Mouse (Mus musculus) midbrain, embryonic 14.5 days (tissue): Measurements from ENCODE around the gene 1810024B03Rik. TPM values are rescaled to one million over a fixed set of nuclear protein-coding genes. Genes with fewer than 3 reads are reported as not detected.

Experiments
- ATAC-seq: fragments of 200-750 bp; cut with Nextera tagmentation; 2 replicates; pipeline ENCODE4 v1.8.0; 2017; ENCODE audit warnings: moderate number of reproducible peaks, moderate library complexity; ENCODE audit not compliant: low FRiP score, low TSS enrichment
- DNase-seq: peaks from one replicate; pipeline ENCODE4 v3.0.0-alpha.2; 2015
- H3K27ac ChIP-seq: fragments of 300-500 bp; sonication (generic); replicated peaks from 2 replicates; pipeline ENCODE4 v1.5.1; 2014; ENCODE audit warnings: mild to moderate bottlenecking, low read depth, low read length, moderate library complexity
- H3K27me3 ChIP-seq: fragments of 300-500 bp; sonication (generic); 2 replicates; pipeline ENCODE4 v1.6.1; 2014; ENCODE audit warnings: low read length, control low read depth, mixed read lengths; ENCODE audit not compliant: control insufficient read depth, insufficient read depth
- H3K36me3 ChIP-seq: fragments of 300-500 bp; sonication (generic); 2 replicates; pipeline ENCODE4 v1.6.1; 2014; ENCODE audit warnings: low read length, control low read depth; ENCODE audit not compliant: control insufficient read depth, insufficient read depth
- H3K4me1 ChIP-seq: fragments of 300-500 bp; sonication (generic); 2 replicates; pipeline ENCODE4 v1.6.1; 2014; ENCODE audit warnings: mild to moderate bottlenecking, antibody characterized with exemption, low read length, control low read depth; ENCODE audit not compliant: control insufficient read depth, insufficient read depth
- H3K4me2 ChIP-seq: fragments of 300-500 bp; sonication (generic); 2 replicates; pipeline ENCODE4 v1.6.1; 2014; ENCODE audit warnings: mild to moderate bottlenecking, low read length, moderate library complexity
- H3K4me3 ChIP-seq: fragments of 300-500 bp; sonication (generic); replicated peaks from 2 replicates; pipeline ENCODE4 v1.5.1; 2014; ENCODE audit warnings: low read depth, low read length
- H3K9ac ChIP-seq: fragments of 300-500 bp; sonication (generic); replicated peaks from 2 replicates; pipeline ENCODE4 v1.6.1; 2014; ENCODE audit warnings: mild to moderate bottlenecking, low read length, moderate library complexity
- H3K9me3 ChIP-seq: fragments of 300-500 bp; sonication (generic); 2 replicates; pipeline ENCODE4 v1.6.1; 2016; ENCODE audit warnings: low read length, control low read depth, mixed read lengths; ENCODE audit not compliant: control insufficient read depth
- WGBS: fragments of 180-500 bp; shearing (Covaris S2); extraction: QIAGEN DNeasy Blood & Tissue Kit; methylation state at CpG from one replicate; pipeline ENCODE4 v1.1.7; 2014; 5-methylcytosine and 5-hydroxymethylcytosine counted together
- polyA plus RNA-seq: library from polyadenylated mRNA; unstranded; fragments of >200 nt; fragmentation: Nextera tagmentation; extraction: Ambion mirVana; gene quantifications from 2 replicates; pipeline ENCODE4 v1.2.1, GENCODE M21; 2014

1810024B03Rik gene
- polyA plus RNA-seq, 1 experiment from 2014 or later = 1.3 TPM

DNA sequence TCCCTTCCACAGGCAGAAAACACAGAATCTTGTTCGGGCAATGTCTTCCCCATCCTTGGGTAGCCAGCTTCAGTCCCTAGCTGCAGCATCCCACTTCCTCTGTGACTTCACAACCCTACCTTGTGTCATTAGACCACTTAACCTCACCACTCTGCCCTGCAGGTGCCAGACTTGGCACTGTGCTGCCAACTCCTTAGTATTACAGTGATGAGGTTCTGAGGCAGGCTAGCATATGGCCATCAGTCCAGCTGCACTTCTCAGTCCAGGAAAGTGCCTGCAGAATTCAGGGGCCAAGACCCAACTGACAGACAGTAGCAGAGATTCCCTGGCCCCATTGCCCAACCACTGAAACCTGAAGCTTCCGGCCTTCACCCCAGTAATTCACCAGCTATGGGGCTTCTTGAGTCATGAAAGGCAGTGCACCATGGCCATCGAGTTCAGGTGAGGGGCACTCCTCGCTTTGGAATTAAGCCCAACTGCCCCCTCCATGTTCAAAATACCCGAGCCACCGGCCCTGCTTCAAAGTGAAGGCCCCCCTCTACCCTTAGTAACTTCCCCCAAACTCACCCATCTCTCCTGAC lies 65.4 kb downstream of the 1810024B03Rik start:
- H3K4me3 ChIP-seq = peak overlapping the region; percentile 51
- peaks cover 4% of the 10 kb centered on the region; the same call in 1 of the 2 replicates for H3K4me1 ChIP-seq
- DNase-seq (no peak), ATAC-seq (no peak)
- no peaks in the 10 kb centered on the region for H3K27me3 ChIP-seq
- H3K27ac ChIP-seq = no peak overlapping the region
- 19% methylated on average over 6 of the region's 6 CpGs for WGBS
- H3K36me3 ChIP-seq = no peaks in the 10 kb centered on the region
- peak overlapping the region; percentile 91 for H3K4me2 ChIP-seq
- peak overlapping the region; percentile 60 for H3K9ac ChIP-seq
- H3K9me3 ChIP-seq = no peaks in the 10 kb centered on the region

DNA sequence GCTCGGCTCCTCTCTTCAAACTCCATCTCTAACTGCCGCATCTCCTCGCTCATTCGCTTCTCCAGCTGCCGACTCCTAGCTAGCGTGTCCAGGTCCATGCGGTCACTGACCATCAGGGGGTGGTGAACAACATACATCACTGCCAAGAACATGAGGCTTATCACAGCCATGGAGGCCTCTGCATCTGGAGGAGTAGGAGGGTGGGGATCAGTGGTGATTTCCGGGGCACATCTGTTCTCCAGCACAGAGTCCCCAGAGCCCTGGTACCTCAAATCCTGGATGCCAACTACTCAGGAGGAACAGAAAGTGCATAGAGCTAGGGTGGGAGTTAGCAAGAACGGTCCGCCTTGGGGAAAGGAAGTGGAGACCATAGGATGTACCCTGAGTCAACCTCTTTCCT lies 66.0 kb downstream of the 1810024B03Rik start:
- Histone ChIP-seq H3K9me3 (no peaks in the 10 kb centered on the region), H3K4me1 (peaks cover 4% of the 10 kb centered on the region; the same call in 1 of the 2 replicates), H3K36me3 (no peaks in the 10 kb centered on the region), H3K27ac (no peak overlapping the region), H3K27me3 (no peaks in the 10 kb centered on the region), H3K4me3 (no peak overlapping the region), H3K9ac (no peak overlapping the region), H3K4me2 (no peak overlapping the region; the same call in 1 of the 2 replicates)
- ATAC-seq = no peak
- no peak for DNase-seq
- 92% methylated on average over 10 of the region's 10 CpGs for WGBS

DNA sequence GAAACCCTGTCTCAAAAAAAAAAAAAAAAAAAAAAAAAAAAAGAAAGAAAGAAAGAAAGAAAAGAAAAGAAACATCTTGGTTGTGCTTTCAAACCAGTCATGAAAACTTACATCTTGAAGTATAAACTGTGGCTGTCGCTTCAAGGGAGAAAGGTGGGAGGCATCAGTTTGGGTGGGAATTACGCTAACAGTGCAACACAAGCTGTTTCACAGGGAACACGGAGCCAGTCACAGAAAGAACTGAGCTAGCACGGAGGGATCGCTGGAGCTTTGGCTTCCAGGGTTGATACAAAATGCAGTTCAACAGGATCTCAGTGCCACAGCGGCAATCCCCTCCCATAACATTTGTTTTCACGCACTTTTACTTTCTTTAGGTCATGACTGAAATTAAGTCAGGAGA lies 68.1 kb downstream of the 1810024B03Rik start:
- no peak for DNase-seq
- Histone ChIP-seq H3K36me3 (no peaks in the 10 kb centered on the region), H3K4me3 (no peak overlapping the region), H3K4me1 (peaks cover 4% of the 10 kb centered on the region; the same call in 1 of the 2 replicates), H3K9ac (no peak overlapping the region), H3K9me3 (no peaks in the 10 kb centered on the region), H3K27me3 (no peaks in the 10 kb centered on the region), H3K4me2 (no peak overlapping the region), H3K27ac (no peak overlapping the region)
- no peak for ATAC-seq
- 97% methylated on average over 7 of the region's 7 CpGs for WGBS

DNA sequence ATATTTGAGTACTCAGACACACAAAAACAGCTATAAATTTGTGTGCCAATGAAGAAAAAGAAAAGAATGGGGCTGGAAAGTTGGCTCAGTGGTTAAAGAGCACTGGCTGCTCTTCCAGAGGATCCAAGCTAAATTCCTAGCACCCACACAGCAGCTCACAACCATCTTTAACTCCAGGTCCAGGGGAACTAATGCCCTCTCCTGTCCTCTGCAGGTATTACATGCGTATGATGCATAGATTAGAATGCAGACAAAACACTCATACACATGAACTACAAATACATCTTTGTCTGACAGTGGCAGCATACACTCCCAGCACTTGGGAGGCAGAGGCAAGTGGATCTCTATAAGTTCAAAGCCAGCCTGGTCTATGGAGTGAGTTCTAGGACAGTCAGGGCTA lies 68.5 kb downstream of the 1810024B03Rik start:
- Histone ChIP-seq H3K4me2 (no peak overlapping the region), H3K9ac (no peak overlapping the region), H3K9me3 (no peaks in the 10 kb centered on the region), H3K27ac (no peak overlapping the region), H3K27me3 (no peaks in the 10 kb centered on the region), H3K36me3 (no peaks in the 10 kb centered on the region), H3K4me3 (no peak overlapping the region), H3K4me1 (peaks cover 5% of the 10 kb centered on the region; the same call in 1 of the 2 replicates)
- DNase-seq = no peak
- 100% methylated on average over 1 of the region's 1 CpGs for WGBS
- ATAC-seq = no peak

DNA sequence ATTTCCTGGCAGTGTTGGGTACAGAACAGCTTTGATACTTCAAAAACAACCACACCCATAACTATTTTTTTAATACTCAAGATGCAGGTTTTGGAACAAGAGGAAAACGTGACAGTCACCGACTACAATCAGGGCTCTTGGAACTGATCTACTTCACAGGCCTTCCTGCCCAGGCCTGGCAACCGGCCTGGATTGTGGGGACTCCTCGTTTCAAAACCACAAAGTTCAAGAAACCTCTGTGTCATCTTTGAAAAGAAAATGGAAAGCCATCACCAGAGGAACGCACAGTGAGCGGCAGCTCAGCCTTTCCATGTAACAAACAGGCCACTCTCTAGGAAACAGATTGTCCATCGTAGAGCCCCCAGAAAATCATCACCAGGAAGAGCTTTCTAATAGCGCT lies 69.0 kb downstream of the 1810024B03Rik start:
- WGBS = 94% methylated on average over 8 of the region's 8 CpGs
- H3K4me3 ChIP-seq = no peak overlapping the region
- ATAC-seq = no peak
- no peaks in the 10 kb centered on the region for H3K27me3 ChIP-seq
- no peak overlapping the region for H3K27ac ChIP-seq
- DNase-seq = no peak
- H3K9ac ChIP-seq = no peak overlapping the region
- H3K4me1 ChIP-seq = peaks cover 10% of the 10 kb centered on the region
- H3K36me3 ChIP-seq = no peaks in the 10 kb centered on the region
- no peaks in the 10 kb centered on the region for H3K9me3 ChIP-seq
- no peak overlapping the region for H3K4me2 ChIP-seq

DNA sequence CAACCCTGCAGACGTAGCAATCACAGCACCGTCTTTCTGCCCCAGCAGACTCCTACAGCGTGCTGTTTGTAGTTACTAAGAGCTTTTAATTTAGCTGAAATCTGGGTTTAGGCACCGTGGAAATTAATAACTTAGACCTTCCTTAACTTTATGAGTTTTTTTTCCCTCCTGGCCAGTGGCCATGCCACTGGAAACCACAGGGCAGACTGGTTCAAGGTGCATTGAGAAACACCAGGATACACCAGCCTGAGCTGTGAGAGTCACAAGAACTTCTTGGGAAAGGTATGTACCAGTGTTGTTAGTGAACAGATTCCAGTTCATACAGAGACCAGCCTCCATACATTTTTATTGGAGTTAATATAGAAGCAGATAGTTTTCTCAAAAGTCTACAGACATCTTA lies 69.6 kb downstream of the 1810024B03Rik start:
- WGBS = 93% methylated on average over 4 of the region's 4 CpGs
- ATAC-seq (no peak), DNase-seq (no peak)
- no peaks in the 10 kb centered on the region for H3K9me3 ChIP-seq
- H3K4me1 ChIP-seq = peaks cover 8% of the 10 kb centered on the region
- no peaks in the 10 kb centered on the region for H3K36me3 ChIP-seq
- no peak overlapping the region for H3K27ac ChIP-seq
- no peak overlapping the region for H3K4me2 ChIP-seq
- no peaks in the 10 kb centered on the region for H3K27me3 ChIP-seq
- H3K9ac ChIP-seq = no peak overlapping the region
- no peak overlapping the region for H3K4me3 ChIP-seq

DNA sequence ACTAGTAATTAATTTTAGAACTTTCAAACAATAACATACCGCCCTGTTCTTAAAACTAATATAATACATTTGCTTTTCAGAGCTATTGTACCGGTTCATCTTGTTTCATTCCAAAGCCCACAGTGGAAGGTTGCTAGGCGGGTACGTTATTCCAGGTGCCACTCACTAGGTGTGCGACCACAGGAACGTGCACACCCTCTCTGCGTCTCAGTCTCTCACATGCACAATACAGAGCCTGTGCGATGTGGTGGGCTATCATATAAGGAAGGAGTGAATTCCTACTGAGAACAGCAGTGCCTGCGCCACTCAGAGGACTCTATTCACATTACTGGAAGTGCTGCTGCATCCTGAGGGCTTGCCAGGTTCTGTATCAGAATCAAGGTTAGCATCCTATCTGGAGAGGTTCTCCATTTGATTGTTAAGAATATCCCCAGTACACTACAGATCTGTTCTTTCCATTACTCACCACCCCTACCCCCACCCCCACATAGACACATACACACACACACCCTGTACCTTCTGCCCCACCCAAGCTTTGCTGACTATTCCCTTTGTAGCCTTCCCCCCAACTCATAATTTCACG lies 70.2 kb downstream of the 1810024B03Rik start:
- DNase-seq = no peak
- no peaks in the 10 kb centered on the region for H3K36me3 ChIP-seq
- H3K4me1 ChIP-seq = peaks cover 8% of the 10 kb centered on the region
- H3K27me3 ChIP-seq = no peaks in the 10 kb centered on the region
- no peak overlapping the region for H3K4me2 ChIP-seq
- no peaks in the 10 kb centered on the region for H3K9me3 ChIP-seq
- WGBS = 90% methylated on average over 10 of the region's 10 CpGs
- H3K9ac ChIP-seq = no peak overlapping the region
- no peak overlapping the region for H3K4me3 ChIP-seq
- ATAC-seq = no peak
- H3K27ac ChIP-seq = no peak overlapping the region

DNA sequence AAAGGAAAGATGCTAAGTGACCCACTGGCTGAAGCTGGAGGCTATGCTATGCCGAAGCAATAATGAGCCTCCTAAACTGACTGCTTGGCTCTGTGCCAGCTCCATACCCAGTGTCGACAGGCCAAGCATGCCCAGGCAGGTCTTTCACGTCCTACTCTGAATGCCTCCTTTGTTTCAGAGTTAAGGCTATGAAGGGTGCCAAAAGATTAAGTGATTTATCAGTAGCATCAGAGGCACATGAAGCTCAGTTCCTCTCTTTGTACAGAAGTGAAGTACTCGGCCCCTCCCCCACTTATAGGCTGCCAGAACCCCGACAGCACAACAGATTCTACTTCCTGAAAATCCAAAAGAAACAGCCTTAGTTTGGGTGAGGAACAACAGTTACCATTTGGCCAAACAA lies 71.1 kb downstream of the 1810024B03Rik start:
- Histone ChIP-seq H3K36me3 (no peaks in the 10 kb centered on the region), H3K27me3 (no peaks in the 10 kb centered on the region), H3K9ac (no peak overlapping the region), H3K4me2 (no peak overlapping the region), H3K4me1 (peaks cover 8% of the 10 kb centered on the region), H3K4me3 (no peak overlapping the region), H3K9me3 (no peaks in the 10 kb centered on the region), H3K27ac (no peak overlapping the region)
- ATAC-seq (peak; percentile 69; the same call in 1 of the 2 replicates), DNase-seq (peak; percentile 80)
- 16% methylated on average over 5 of the region's 5 CpGs for WGBS
